Mouse (Mus musculus) kidney, embryonic 15.5 days (tissue): ENCODE results near the gene Scube1. TPM values are rescaled to one million over a fixed set of nuclear protein-coding genes. Genes with fewer than 3 reads are reported as not detected.

Experiments
- polyA plus RNA-seq: library from polyadenylated mRNA; unstranded; fragments of >200 nt; fragmentation: Nextera tagmentation; extraction: Ambion mirVana; gene quantifications from 2 replicates; pipeline ENCODE4 v1.2.1, GENCODE M21; 2015

Gene Scube1
- polyA plus RNA-seq, 1 experiment from 2014 or later, result 6.1 TPM

Other genes with a start within 250 kb of the Scube1 start
- gene Ttll1, start 214.1 kb downstream of the Scube1 start, polyA plus RNA-seq, result 25.3 and 28.7 TPM in 2 replicates
- gene Bik, start 198.2 kb downstream of the Scube1 start, polyA plus RNA-seq, result 10.6 and 11.0 TPM in 2 replicates
- 69.2 and 77.2 TPM in 2 replicates for gene Tspo, start 161.4 kb downstream of the Scube1 start, polyA plus RNA-seq
- 35.1 and 36.6 TPM in 2 replicates for gene Mcat, start 161.2 kb downstream of the Scube1 start, polyA plus RNA-seq
- gene Ttll12, start 129.9 kb downstream of the Scube1 start, polyA plus RNA-seq, result 35.2 and 38.6 TPM in 2 replicates
- gene Mpped1, start 54.4 kb upstream of the Scube1 start, polyA plus RNA-seq, result 0.41 and 0.70 TPM in 2 replicates